Mouse (Mus musculus) heart, postnatal 14 days (tissue): ENCODE results near the gene Top2a. TPM values are rescaled to one million over a fixed set of nuclear protein-coding genes. Genes with fewer than 3 reads are reported as not detected.
A peak's percentile ranks its signal among the peaks of the same experiment; 100 is the strongest.

ENCODE experiments used
- DNase-seq, 2 experiments: peaks; one replicate each; pipeline ENCODE4 v3.0.0; 2021 to 2022
- intact Hi-C: fragments of 180-260 bp; cut with DNase I; formaldehyde crosslinking; loops from one replicate; pipeline ENCODE4 v1.15.1; 2025
- total RNA-seq, 2 experiments: library from RNA; stranded (reverse); gene quantifications; 2 replicates each; pipeline ENCODE4 v1.2.3; 2021

The Top2a gene
- total RNA-seq, 2 experiments from 2014 or later, result 16.0 to 34.1 TPM

DNA sequence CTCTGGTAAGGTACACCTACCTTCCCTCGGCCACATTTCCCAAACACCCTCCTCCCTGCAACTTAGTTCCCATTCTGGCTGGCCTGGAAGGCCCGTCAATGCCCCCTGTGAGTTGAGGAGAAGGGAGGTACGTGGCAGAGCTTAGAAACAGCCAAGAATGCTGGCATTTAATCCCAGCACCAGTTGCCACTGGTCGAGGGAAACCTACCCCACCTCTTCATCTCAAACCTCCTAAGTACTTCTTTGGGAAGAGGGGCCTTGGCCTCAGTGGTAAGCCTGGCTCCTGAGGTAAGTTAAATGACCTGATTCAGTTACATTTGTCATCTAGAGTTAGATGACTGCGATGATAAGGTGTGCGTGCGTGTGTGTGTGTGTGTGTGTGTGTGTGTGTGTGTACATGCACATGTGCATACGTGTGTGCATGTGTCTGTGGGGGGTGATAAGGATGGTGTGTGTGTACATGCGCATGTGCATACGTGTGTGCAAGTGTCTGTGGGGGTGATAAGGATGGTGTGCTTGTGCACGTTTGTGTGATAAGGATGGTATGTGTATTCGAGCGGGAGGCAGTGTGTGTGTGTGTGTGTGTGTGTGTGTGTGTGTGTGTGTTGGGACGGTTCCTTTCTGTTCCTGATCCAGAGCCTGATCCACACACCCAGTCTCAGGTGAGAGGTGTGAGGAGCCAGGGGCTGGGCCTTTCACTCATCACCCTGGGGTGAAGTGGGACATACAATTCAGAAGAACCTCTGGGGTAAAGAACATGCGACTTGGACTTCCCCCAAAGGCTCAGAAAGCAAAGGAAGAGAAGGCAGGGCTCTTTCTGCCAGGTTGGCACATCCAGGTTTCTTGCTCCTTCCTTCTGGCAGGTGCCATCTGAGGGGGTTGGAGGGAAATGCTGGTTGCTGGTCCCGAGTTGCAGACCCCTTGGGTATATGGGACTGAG lies 18.1 kb upstream of the Top2a start:
- intact Hi-C loops, result no loop called here
- DNase-seq, result no peak

DNA sequence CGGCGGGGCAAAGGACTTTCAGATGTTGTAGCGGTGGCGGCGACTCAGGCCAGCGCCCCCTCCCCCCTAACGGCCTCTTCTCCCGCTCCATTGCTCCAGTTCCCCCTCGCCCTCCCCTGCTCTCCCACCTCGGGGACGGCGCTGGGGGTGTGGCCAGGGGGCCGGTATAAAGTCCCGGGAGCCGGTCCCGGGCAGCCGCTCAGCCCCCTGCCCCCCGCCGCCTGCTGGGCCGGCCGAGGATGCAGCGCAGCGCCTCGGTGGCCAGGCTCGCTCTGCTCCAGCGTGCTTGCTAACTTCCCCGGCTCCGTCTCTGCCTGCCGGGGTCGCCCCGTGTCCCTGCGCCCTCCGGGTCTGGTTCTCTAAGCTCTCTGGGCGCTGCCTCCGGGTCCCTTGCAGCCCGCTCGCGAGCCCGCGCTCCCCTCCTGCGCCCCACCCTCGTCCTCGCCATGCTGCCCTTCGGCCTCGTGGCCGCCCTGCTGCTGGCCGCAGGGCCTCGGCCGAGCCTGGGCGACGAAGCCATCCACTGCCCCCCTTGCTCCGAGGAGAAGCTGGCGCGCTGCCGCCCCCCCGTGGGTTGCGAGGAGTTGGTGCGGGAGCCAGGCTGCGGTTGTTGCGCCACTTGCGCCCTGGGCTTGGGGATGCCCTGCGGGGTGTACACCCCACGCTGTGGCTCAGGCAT lies 17.2 kb upstream of the Top2a start, which contains the start of gene Igfbp4:
Igfbp4 (plus strand) TSS at position 194 of the 679 bp plus-strand sequence.
- peak; percentile 82 to 83 for DNase-seq
- intact Hi-C loops, result no loop called here

- DNase-seq, result peak; percentile 38 to 58
- intact Hi-C loops, result loop anchor here (1.0 kb wide), 1 partner anchor 25 kb away; no protein-coding TSS in a partner anchor
Observed at GRCm38 (mm10) chr11:99040346-99040974, 16.5 kb upstream of the Top2a start.

DNA sequence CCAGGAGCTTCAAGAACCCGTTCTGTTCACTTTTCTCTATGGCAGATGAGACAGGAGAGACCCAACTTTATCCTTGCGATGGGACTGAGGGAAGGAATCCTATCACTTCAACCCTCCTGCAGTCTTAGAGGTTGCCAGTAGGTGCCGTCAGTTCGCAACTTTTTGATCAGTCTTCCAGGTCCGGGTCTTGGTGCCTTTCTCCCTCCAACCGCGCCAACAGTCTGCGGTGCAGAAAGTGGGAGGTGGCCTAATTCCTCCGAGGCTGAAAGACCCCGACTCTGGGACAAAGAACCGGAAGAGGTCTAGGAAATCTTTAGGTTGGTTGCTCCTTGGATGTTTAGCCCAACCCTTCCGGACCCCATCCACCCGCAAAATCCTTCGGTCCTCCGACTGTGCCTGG lies 15.8 kb upstream of the Top2a start:
- peak; percentile 82 to 86 for DNase-seq
- intact Hi-C loops, result loop anchor here (1.0 to 5.0 kb wide), 4 partner anchors 26 to 117 kb away; no protein-coding TSS in a partner anchor

DNA sequence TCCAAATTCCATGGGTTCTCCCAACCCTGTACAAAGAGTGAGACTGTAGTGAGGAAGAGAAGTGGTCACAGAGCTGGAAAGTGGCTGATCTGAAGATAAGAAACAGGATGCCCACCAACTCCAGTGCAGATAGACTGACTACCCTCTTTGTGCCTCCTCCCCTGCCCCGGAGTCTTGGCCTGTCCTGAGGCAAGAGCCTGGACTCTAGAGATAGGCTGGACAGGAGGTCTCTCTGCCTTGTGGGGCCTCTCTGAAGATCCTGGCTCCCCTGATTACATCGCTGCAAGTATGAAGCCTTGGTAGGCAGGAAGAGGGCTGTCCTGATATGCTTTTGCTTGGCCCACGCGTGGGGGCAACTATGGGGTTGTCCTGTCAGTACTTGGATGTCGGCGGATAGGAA lies 12.3 kb upstream of the Top2a start:
- intact Hi-C loops, result loop anchor here (5.0 kb wide), 1 partner anchor 114 kb away; no protein-coding TSS in a partner anchor
- no peak for DNase-seq

DNA sequence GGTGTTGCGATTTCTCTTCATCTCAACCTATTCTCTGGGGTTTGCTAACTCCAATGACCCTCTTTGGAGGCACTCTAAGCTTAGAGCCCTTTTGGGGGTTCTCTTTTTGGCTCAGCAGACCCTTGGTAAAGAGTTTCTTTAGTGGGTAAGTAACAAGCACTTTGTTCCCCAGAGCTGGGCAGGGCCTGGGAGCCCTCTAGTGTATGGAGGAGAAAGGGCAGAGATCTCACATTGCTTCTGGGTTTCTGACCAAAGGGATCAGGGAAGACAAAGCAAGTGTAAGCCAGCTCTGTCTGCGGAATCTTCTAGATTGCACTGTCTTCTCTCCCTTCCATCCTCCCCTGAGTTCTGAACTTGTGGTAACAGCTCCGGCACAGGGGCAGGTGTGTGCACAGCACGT lies 11.4 kb upstream of the Top2a start:
- intact Hi-C loops, result loop anchor here (2.0 to 5.0 kb wide), 2 partner anchors 59 to 113 kb away; no protein-coding TSS in a partner anchor
- DNase-seq, result no peak

- DNase-seq, result no peak
- intact Hi-C loops, result no loop called here
Observed at GRCm38 (mm10) chr11:99026899-99027440, 3.0 kb upstream of the Top2a start.

GRCm38 (mm10) chr11:99025878-99026277 lies 1.9 kb upstream of the Top2a start:
- intact Hi-C loops, result no loop called here
- DNase-seq, result no peak

- no peak for DNase-seq
Observed at GRCm38 (mm10) chr11:99024468-99025134, 612 bp upstream of the Top2a start.

DNA sequence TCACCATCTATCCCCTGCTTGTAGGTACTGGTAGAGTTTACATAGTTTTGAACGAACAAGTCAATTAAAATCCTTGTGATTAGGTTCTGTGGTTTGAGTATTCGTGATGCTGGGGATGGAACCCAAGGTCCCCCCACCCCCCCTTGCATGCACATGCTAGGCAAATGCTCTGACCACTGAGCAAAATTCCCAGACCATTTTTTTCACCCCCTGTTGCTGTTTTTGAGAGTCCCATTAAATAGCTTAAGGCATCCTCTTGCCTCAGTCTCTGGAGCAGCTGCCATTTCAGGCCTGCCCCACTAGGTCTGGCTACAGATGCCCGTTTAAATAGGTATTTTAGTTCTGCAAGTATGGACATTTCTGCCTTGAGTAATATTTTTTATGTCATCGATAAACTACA lies 895 bp downstream of the Top2a start:
- intact Hi-C loops, result no loop called here
- DNase-seq, result no peak

More at GRCm38 (mm10) chr11:99024468-99025134, 612 bp upstream of the Top2a start:
- intact Hi-C loops, result no loop called here

DNA sequence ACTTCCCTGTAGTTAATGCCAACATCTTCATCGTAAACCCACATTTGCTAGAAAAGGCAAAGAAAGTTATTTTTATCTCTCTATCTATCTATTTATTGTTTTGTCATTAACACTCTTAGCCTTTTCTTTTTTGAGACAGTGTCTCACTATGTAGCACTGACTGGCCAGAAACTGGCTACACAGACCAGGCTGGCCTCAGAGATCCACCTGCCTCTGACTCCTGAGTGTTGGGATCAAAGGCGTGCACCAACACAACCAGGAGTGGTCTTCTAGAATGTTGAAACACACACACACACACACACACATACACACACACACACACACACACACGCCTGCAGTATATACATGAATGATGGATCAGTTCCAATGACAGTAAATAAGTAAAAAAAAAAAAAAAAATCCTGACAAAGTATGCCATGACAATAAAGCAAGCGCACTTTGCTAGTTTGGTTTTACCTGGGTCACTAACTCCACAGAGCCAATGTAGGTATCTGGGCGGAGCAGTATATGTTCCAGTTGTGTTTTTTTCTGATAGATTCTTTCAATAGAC lies 1.5 kb downstream of the Top2a start:
- intact Hi-C loops, result no loop called here

GRCm38 (mm10) chr11:99019844-99020243 lies 4.1 kb downstream of the Top2a start:
- intact Hi-C loops, result no loop called here
- no peak for DNase-seq

More for the DNA sequence above, 1.5 kb downstream of the Top2a start:
- no peak for DNase-seq

DNA sequence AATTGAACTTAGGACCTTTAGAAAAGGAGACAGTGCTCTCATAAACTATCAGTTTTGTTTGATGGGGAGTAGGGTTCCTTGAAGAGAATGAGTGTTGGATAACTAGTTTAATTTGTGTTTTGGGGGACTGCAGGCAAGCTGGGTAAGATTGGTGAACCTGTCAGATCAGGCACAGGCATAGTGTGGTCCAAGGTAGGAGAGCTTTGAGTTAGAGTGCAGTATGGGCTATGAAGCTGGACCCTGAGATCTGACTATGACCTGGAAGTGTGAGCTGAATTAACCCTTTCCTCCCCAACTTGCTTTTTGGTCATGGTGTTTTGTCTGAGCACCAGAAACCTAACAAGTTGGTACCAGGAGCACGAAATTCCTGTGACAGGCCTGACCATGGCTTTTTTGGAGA lies 10.1 kb downstream of the Top2a start:
- intact Hi-C loops, result no loop called here
- no peak for DNase-seq

GRCm38 (mm10) chr11:99010706-99011105 lies 13.3 kb downstream of the Top2a start:
- no peak for DNase-seq
- intact Hi-C loops, result no loop called here

DNA sequence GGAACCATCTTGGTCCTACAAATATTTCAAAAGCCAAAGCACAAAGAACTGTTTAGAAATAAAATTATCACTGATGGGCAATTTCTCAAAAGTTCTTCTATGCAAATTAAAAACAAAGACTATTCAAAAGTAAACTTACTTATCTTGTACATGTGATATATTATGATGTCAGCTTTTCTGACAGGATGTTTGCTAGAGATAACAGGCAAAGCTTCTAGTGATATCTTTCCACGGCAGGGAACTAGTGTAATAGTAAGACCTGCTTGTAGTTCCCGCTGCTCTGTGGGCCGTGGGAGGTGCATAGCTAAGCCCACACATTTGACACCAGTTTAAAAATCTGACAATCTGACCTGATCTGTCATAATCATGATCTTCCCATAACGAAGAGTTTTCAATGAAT lies 13.9 kb downstream of the Top2a start:
- no peak for DNase-seq
- intact Hi-C loops, result no loop called here

DNA sequence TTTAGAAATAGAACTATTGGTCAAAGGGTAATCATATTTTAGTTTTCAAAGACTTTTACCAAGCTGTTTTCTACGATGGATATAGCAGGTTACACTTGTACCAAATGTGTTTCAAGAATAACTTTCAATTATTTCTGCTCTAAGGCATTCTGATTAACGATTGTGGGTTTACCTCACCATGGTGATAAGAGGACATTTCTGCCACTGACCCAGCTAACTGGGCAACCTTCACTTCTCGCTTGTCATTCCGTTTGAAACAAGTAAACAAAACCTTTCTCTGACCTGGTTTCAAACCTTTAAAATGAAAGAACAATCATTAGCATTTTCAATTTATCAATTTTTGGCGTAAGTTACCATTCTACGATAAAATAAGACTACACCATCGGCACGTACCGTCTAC lies 17.2 kb downstream of the Top2a start:
- intact Hi-C loops, result no loop called here
- no peak for DNase-seq

GRCm38 (mm10) chr11:98999243-98999642 lies 24.7 kb downstream of the Top2a start:
- DNase-seq, result no peak
- intact Hi-C loops, result no loop called here

- intact Hi-C loops, result no loop called here
- no peak for DNase-seq
Observed at GRCm38 (mm10) chr11:98998776-98999175, 25.2 kb downstream of the Top2a start.

DNA sequence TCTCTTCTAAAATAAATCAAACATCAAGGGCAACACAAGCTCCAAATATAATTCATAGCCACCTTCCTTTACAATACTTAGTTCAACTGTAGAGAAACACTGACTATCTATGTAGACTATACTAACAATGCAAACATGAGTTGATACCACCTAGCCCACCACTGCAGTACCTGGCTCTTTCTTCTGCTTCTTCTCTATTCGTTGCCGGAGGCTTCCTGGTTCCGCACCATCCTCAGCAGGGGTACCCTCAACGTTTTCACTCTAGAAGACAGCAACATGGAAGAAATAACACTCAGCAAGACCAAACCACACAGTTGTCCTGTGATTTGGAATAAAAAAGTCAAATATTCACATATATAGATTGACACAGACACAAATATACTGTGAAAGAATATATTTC lies 26.3 kb downstream of the Top2a start:
- DNase-seq, result no peak
- intact Hi-C loops, result no loop called here

- no peak for DNase-seq
- intact Hi-C loops, result no loop called here
Observed at GRCm38 (mm10) chr11:98995987-98996386, 28.0 kb downstream of the Top2a start.
